Comparison of ENCODE assay signal across 7 mouse cellular contexts in genomic region chr9:61947402-61948346, GRCm38 (mm10). TPM values are rescaled to one million over a fixed set of nuclear protein-coding genes. Genes with fewer than 3 reads are reported as not detected.
DNase-seq lines count a peak whose midpoint lies in the region; ATAC-seq lines count a peak whose summit lies in the region.

No protein-coding gene starts in this region.

- intact Hi-C loops in left cerebral cortex, postnatal 14 days (cut with DNase I), result loop anchor here (5.0 kb wide), 1 partner anchor 295 kb away; no protein-coding TSS in a partner anchor

- peak; percentile 65 to 72 for DNase-seq in adrenal gland, adult 18-20 months (ENCODE audit: low spot score in 2 of 2)
- peak; percentile 17 to 24 for DNase-seq in gastrocnemius, adult 8-10 months (ENCODE audit: low spot score in 2 of 2)
- peak; percentile 84 for DNase-seq in hindlimb bud, embryonic 11.5 days (ENCODE audit: extremely low spot score, low read depth, low spot score)
- DNase-seq in left cerebral cortex, postnatal 14 days (ENCODE audit: low spot score in 2 of 2), result peak; percentile 72 to 80
- DNase-seq in right cerebral cortex, postnatal 4 days, result peak; percentile 79

- peak; percentile 90 for ATAC-seq in common myeloid progenitor, adult 5-6 weeks (replicated peaks; ENCODE audit: low read depth, poor library complexity, severe bottlenecking)
- ATAC-seq in megakaryocyte-erythroid progenitor cell, adult 5-6 weeks (replicated peaks; ENCODE audit: low FRiP score, low TSS enrichment, poor library complexity, severe bottlenecking), result peak; percentile 85

RNA-seq across cellular contexts. Expression of gene Kif23, which starts 1.1 kb away (rescaled TPM):
- 1 to 10 TPM; 2.2 to 3.0 TPM for total RNA-seq in adrenal gland, adult 18-20 months (2021)
- 229 and 241 TPM in 2 replicates for total RNA-seq in common myeloid progenitor, adult 5-6 weeks (2017)
- total RNA-seq in gastrocnemius, adult 8-10 months (2022), result under 1 TPM in 2 of 4 experiments, not detected in 2; 0.46 to 0.68 TPM
- 1 to 10 TPM; 1.9 to 2.0 TPM for total RNA-seq in left cerebral cortex, postnatal 14 days (2021)
- total RNA-seq in megakaryocyte-erythroid progenitor cell, adult 5-6 weeks (2014; fragmentation: Nextera tagmentation), result 54.7 and 95.0 TPM in 2 replicates
- total RNA-seq in megakaryocyte-erythroid progenitor cell, adult 5-6 weeks (2017), result 59.4 and 67.3 TPM in 2 replicates

RNA-seq across cellular contexts. Expression of gene Rplp1, which starts 33.3 kb away (rescaled TPM):
- total RNA-seq in adrenal gland, adult 18-20 months (2021), result 1,000 to 10,000 TPM; 2,039 to 2,138 TPM
- 4,884 and 5,218 TPM in 2 replicates for total RNA-seq in common myeloid progenitor, adult 5-6 weeks (2017)
- 1,000 to 10,000 TPM; 1,384 to 1,601 (median 1,420) TPM for total RNA-seq in gastrocnemius, adult 8-10 months (2022)
- 1,000 to 10,000 TPM; 1,411 to 1,467 TPM for total RNA-seq in left cerebral cortex, postnatal 14 days (2021)
- total RNA-seq in megakaryocyte-erythroid progenitor cell, adult 5-6 weeks (2014; fragmentation: Nextera tagmentation), result 5,809 and 5,838 TPM in 2 replicates
- 6,867 and 6,903 TPM in 2 replicates for total RNA-seq in megakaryocyte-erythroid progenitor cell, adult 5-6 weeks (2017)

Comparison
In these comparisons a context has a peak if more than half of its experiments do, and no peak if none do; other contexts are left out.
1. Peak in every context shown above with its lines: DNase-seq and ATAC-seq.
2. DNase-seq: peak in every context shown above with its lines; median percentile 84 in hindlimb bud, embryonic 11.5 days; 79 in right cerebral cortex, postnatal 4 days; 76 in left cerebral cortex, postnatal 14 days; 68 in adrenal gland, adult 18-20 months; 20 in gastrocnemius, adult 8-10 months.
3. RNA of gene Kif23, which starts 1.1 kb away (total RNA-seq): 229 to 241 TPM in common myeloid progenitor, adult 5-6 weeks and 54.7 to 95.0 TPM in megakaryocyte-erythroid progenitor cell, adult 5-6 weeks; 2.2 to 3.0 TPM in adrenal gland, adult 18-20 months, 1.9 to 2.0 TPM in left cerebral cortex, postnatal 14 days and 0.46 to 0.68 TPM in gastrocnemius, adult 8-10 months; every median in the first group is over 10 times any median in the second.